Mouse (Mus musculus) urinary bladder, postnatal 36 days (tissue): Measurements from ENCODE around the gene Map3k14.

Experiments used
- DNase-seq, 2 experiments: peaks; one replicate each; pipeline ENCODE4 v3.0.0; 2022; ENCODE audit warnings: low spot score in 2 of 2, mixed read lengths in 1 of 2

Map3k14 gene

GRCm38 (mm10) chr11:103210291-103210690 is 57.0 kb downstream of the Map3k14 start:
- DNase-seq = no peak

- no peak for DNase-seq
Observed at GRCm38 (mm10) chr11:103208458-103208857, 58.8 kb downstream of the Map3k14 start, which contains the start of gene 1700023F06Rik. Gene 1700023F06Rik (minus strand): TSS chr11:103208558.

- no peak for DNase-seq
Observed at GRCm38 (mm10) chr11:103206203-103206602, 61.1 kb downstream of the Map3k14 start.

DNA sequence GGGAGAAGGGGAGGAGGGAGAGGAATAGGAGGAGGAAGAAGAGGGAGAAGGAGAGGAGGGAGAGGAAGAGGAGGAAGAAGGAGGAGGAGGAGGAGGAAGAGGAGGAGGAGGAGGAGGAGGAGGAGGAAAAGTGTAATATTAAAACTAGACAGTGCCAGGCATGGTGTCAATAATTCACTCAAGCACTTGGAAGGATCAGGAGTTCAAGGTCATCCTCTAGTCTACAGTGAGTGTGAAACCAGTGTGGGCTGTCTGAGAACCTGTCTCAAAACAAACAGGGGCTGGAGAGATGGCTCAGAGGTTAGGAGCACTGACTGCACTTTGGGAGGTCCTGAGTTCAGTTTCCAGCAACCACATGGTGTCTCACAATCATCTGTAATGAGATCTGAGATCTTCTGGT is 64.9 kb downstream of the Map3k14 start:
- DNase-seq = no peak

DNA sequence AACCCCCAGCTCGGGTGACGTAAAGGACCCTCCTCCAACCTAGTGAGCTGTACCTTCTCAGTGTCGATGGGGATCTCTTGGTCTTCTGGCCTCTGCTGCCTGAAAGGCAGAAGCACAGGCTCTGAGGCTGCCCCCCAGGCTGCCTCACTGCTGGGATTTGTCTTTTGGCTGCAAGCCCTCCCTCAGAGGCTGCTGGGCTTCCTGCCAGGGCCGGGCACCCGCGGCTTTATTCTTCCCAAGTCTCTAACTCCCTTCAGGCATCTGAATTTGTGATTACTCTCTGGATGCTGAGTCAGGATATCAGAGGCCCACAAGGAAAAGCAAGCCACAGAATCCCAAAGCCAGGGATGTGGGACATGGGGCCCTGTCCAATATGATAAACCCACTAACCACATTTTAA is 65.6 kb downstream of the Map3k14 start:
- no peak for DNase-seq

DNA sequence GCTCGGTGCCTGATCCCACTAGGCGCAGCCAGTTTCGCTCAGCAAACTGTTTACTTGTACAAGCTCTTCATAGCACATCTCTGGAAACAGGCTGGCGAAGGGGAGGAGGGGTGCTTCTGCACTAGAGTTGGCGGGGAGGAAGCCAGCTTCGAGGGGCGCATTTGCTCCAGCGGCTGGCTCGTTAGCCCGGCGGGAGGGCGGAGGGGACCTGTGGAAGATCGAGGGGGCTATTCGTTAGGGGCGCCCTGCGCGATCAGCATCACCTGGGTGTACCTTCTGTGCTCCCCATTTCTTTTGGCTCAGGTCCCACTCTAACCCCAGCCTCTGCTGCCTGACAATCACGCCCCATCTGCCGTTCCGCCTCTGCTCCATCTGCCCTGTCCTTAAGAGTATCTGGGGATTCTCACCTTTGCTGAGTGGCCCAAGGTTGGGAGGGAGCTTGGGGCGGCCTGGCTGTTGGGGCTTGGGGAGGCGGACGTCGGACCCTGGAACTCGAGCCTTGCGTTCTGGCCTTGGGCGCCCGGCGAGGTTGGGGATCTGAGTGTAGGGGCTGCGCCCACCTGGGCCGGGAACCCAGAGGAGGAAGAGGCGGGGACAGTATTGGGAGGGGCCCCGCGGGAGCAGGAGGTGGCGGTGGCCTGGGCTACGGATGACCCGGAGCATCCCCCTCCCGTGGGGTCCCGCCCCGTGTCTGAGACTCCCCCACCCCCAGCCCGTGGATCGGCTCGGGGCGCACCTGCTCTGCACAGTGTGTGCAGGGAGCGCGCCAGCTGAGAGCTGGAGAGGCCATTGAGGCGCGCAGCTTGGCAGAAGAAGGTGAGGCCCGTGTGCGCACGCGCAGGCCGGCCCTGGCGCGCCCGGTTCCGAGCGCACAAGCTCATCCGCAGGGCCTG is 68.1 kb downstream of the Map3k14 start:
- peak; percentile 38 to 40 for DNase-seq

DNA sequence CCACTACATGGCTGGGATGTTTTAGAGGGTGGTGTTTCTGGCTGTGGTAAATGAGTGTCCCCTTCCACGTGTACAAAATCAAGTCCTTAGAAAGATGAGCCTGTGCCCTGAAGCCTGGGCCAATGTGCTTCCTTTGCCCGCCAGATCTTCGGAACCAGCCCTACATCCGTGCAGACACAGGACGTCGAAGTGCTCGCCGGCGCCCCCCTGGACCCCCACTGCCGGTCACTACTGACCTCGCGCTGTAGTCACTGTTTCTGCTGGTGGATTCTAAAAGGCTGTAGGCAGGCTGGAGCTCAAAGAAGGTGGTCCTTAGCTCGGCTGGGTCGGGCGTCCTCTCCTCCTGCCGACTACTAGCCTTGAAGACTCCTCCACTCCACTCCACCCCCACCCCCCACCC is 68.9 kb downstream of the Map3k14 start:
- DNase-seq = no peak

DNA sequence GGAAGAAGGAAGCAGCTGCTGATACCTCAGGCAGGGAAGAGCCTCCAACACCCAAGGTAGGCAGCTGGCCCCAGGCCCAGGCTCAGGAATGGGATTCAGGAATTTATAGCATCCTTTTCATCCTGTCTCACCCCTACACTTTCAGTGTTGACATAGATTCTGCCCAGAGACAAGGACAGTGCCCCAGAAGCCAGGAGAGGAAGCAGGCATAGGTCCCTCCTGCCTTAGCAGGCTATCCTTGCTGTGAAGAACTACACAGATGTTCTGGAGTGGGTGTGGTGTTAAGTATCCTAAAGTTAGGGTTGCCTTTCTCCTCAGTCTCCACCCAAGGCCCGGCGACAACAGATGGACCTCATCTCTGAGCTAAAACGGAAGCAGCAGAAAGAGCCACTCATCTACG is 69.9 kb downstream of the Map3k14 start:
- no peak for DNase-seq

GRCm38 (mm10) chr11:103195656-103196055 is 71.6 kb downstream of the Map3k14 start:
- no peak for DNase-seq

DNA sequence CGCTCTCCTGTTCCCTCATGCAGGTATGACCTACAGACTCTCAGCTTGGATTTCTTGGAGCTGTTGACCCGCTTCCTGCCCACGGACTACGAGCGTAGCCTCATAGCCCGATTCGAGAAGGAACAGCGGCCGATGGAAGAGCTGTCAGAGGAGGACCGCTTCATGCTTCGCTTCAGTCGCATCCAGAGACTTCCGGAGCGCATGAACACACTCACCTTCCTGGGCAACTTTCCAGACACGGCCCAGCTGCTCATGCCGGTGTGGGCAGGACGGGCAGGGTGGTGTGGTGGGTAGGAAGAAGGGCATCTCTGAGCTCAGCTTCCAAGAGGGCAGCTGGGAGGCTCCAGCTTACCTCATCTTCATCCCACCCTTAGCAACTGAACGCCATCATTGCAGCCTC is 72.0 kb downstream of the Map3k14 start:
- DNase-seq = no peak

DNA sequence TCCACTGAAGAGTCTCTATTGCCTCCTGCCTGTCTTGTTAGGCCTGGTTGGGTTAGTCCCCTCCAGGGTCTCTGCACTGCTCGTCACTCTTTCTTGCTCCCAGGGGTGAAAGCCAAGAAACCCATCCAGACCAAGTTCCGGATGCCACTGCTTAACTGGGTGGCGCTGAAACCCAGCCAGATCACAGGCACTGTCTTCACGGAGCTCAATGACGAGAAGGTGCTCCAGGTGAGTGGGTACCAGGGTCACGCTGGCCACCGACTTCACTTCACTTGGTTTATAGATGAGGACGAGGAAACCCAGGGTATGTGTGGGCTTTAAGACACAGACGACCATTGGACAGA is 73.5 kb downstream of the Map3k14 start:
- DNase-seq = no peak

DNA sequence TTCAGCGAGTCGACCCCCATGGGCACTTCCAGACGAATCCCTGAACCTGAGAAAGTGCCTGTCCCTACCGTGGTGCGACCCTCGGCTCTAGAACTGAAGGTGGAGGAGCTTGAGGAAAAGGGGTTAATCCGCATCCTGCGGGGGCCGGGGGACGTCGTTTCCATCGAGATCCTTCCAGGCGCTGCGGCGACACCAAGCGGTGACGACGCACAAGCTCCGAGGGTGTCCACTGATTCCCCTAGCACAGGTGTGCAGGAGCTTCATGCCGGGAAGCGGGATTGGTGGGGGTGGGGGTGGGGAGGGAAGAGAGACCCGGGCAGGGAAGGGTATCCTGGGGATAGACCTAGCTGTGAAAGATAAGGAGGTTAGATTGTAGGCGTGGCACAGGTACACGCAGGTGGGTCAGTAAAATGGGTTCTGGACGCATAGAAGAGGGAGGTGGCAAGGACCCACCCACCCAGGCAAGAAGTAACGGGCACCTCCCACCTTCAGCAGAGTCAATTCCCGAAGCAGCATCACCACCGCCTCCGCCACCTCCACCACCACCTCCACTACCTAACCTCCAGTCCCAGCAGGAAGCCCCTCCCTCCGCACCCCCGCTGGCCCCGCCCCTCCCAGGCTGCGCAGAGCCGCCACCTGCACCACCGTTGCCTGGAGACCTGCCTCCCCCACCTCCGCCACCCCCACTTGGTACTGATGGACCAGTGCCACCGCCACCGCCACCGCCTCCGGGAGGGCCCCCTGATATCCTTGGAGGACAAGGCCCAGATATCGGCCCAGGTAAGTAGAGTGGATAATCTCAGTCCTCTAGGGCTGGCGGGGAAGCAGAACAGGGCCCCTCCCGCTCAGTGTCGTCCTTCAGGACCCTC is 74.1 kb downstream of the Map3k14 start:
- no peak for DNase-seq

DNA sequence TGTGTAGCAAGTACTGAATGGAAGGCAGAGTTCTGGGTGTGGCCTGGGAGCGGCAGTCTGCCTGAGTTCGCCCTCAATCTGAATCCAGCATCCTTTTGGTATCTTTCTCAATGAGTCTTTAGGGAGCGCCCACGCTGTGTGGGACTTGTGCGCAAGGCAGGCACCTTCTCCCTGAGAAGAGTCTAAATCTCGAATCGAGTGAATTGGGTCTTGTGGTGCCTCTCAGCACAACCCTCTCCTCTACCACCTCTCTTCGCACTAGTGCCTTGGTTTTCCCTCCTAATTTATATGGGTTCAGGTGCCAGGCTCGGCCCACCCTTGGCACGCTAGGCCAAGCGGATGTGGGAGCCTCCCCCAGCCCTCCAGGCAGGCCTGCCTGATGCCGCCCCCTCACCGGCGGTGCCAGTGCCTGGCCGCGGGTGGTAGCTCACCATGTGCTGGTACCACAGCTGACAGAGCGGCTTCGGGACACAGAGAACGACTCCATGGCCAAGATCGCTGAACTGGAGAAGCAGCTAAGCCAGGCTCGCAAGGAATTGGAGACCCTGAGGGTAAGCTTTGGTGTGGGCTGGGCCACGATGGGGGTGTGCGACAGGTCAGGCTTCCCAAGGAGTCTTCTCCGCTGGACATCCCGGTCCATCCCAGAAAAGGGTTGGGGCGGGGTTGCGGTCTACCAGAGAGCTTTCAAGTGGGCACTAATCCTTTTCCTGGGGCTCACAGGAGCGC is 74.9 kb downstream of the Map3k14 start:
- DNase-seq = no peak

DNA sequence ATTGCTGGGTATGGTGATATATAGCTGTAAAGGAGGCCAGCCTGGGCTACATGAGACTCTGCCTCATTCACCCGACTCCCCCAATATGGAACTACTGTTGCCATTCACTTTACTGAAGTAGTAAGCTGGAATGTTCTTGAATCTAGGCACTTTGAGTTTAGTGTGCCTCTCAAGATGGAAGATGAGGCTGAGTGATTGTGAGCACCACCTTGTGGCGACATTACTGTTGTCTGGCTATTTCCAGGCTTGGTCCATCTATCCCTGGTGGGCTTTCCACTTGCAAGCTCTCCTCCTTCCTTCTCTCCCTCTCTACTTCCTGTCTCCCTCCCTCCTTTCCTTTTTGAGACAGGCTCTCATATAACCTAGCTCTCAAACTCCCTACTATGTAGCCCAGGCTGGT is 82.4 kb downstream of the Map3k14 start:
- no peak for DNase-seq

DNA sequence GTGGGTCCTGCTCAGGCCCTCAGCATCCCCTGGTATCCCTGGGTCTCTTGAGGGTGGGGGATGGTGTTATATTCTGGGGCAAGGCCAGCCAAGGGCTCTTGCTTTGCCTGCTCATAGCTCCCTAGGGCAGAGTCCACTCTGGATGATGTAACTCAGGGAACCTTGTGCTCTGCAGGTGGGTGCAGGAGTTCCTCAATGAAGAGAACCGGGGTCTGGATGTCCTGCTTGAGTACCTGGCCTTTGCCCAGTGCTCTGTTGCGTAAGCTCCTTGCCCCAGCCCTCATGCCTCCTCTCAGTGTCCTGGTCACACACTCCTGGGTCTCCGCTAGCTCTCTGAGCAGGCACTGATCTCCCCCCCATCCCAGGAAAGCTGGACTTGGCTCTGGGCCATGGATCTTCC is 85.4 kb downstream of the Map3k14 start:
- no peak for DNase-seq

- no peak for DNase-seq
Observed at GRCm38 (mm10) chr11:103181349-103181748, 85.9 kb downstream of the Map3k14 start.

GRCm38 (mm10) chr11:103180426-103180825 is 86.8 kb downstream of the Map3k14 start:
- DNase-seq = no peak

GRCm38 (mm10) chr11:103178748-103179147 is 88.5 kb downstream of the Map3k14 start:
- DNase-seq = no peak

DNA sequence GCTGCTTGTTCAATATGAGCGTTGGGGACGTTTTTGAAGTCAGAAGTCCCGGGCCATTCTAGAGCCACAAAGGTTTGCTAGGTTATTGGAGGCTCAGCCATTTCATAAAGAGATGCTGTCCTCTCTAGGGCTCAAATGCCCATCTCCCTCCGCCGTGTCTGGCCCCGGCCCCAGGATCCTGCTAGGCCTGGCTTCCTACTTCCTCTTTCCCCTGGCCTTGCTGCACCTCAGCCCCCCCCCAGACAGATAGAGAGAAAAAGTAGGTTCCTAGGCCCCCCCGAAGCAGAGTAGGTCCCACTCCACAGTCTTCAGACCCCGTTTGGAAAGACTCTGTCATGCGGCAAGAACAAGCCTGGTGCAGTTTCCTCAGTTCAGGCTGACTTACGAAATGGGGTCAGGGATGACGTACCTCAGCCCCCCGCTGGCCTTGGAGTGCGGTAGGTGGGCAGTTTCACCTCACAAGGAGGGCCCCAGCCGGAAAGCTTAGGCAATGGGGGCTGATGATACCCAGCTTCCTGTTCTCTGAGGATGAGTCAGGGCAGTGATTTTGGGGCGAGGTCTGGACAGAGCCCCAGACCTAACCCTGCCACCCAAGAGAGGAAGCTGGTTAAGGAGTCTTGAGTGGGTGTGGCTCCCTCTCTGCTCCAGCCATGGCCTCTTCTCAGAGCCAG is 89.3 kb downstream of the Map3k14 start:
- no peak for DNase-seq

DNA sequence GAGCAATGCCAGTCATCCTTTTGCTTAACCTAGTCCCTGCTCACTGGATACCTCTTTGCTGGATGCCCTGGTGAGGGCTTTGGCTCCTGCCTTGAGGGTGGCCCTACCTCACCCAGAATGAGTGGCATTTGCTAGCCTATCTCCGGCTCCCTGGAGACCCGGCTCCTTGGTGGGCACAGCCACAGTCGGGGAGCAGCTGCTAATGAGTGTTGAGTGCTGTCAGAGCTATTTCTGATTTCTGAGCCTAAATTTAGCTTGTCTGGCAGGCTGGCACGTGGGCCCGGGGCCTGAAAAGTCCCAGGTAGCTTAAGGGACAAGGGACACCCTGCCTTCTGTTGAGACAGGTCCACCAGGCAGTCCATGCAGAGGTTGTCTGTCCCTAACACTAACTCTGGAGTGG is 90.1 kb downstream of the Map3k14 start:
- no peak for DNase-seq

DNA sequence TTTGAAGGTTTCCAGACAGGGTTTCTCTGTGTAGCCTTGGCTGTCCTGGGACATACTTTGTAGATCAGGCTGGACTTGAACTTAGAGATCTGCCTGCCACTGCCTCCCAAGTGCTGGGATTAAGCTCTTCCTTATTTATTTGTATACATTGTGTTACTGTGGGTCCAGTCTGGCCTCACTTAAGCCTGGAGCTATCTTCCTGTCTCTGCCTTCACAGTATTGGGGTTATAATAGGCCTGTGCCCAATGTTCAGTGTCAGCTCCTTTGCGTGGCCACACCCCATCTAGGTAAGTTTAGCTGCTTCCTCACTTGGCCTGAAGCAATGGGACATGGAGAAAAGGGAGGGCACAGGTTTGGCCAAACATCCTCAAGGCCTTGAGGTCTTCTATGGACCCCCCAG is 90.8 kb downstream of the Map3k14 start:
- DNase-seq = no peak
